In the genomic region with DNA sequence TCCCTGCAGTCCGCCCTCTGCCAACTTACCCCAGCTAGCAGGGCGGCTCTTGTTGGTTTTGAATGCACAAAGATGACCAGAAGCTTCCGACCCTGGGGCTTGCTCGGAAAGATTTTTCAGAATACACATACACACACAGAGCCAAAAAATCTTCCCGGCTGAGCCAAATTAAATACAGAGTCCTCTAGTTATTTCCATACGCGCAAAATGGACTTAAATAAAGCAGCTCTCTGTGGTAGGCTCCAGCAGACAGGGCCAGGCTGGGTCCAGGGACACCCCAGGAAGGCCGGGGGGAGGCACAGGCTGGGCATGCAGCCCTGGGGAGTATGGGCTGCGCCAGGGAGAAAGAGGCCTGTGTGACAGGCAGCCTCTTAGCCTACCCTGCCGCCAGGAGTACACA, we compare ENCODE assay signal across 8 mouse cellular contexts.
DNase-seq lines count a peak whose midpoint lies in the region; TF ChIP-seq lines count a peak whose summit lies in the region.

No protein-coding gene starts in this region.

- peaks cover 9% of the 10 kb centered on the region for H3K79me2 ChIP-seq in heart, adult 2 months (replicated peaks; ENCODE audit: control insufficient read depth, insufficient read depth, low read length)

- H3K27me3 ChIP-seq in cerebellum, adult 2 months (ENCODE audit: control insufficient read depth, insufficient read depth, low read length): no peaks in the 10 kb centered on the region
- H3K27me3 ChIP-seq in heart, adult 2 months (ENCODE audit: control insufficient read depth, insufficient read depth, low read length): no peaks in the 10 kb centered on the region

- H3K4me3 ChIP-seq in cerebellum, adult 2 months (replicated peaks; ENCODE audit: insufficient read depth, low read depth, low read length): no peak overlapping the region
- no peak overlapping the region for H3K4me3 ChIP-seq in heart, adult 2 months

- TF ChIP-seq CTCF in cerebellum, adult 2 months (IDR thresholded peaks at IDR 0.05; ENCODE audit: borderline replicate concordance, insufficient read depth, low read depth, low read length): no peak
- peak; percentile 43 for TF ChIP-seq CTCF in heart, adult 2 months (IDR thresholded peaks at IDR 0.05)

- TF ChIP-seq POLR2A in cerebellum, adult 2 months (IDR thresholded peaks at IDR 0.05; ENCODE audit: borderline replicate concordance, insufficient read depth, low read length): no peak
- TF ChIP-seq POLR2A in heart, adult 2 months (IDR thresholded peaks at IDR 0.05; ENCODE audit: insufficient read depth, low read depth, low read length): no peak

- H3K27ac ChIP-seq in cerebellum, adult 2 months (ENCODE audit: insufficient read depth, low read length): peak overlapping the region; percentile 41
- peak overlapping the region; percentile 77 for H3K27ac ChIP-seq in heart, adult 2 months

- H3K9ac ChIP-seq in heart, adult 2 months (ENCODE audit: low read depth, low read length): no peak overlapping the region

- peaks cover 86% of the 10 kb centered on the region for H3K4me1 ChIP-seq in cerebellum, adult 2 months (ENCODE audit: control insufficient read depth, insufficient read depth, low read length)
- peaks cover 79% of the 10 kb centered on the region for H3K4me1 ChIP-seq in heart, adult 2 months (ENCODE audit: control insufficient read depth, insufficient read depth, low read length)

- TF ChIP-seq EP300 in heart, adult 2 months (IDR thresholded peaks at IDR 0.05; ENCODE audit: insufficient read depth, low read depth, low read length): no peak

- peak in 1 of 2 experiments; percentile 66 for DNase-seq in cerebellum, adult 2 months
- no peak for DNase-seq in cerebellum, adult 11 months
- DNase-seq in adipocyte (ENCODE audit: low spot score): peak; percentile 44
- DNase-seq in heart, adult 2 months: peak; percentile 62 to 74
- DNase-seq in left cerebral cortex, postnatal 14 days (ENCODE audit: low spot score in 2 of 2): peak; percentile 58 to 60
- peak; percentile 80 to 82 for DNase-seq in right cerebral cortex, postnatal 10 days (ENCODE audit: low spot score in 2 of 2)
- DNase-seq in kidney, adult 8-10 months: no peak
- DNase-seq in adrenal gland, adult 2 months: no peak

- peaks cover 27% of the 10 kb centered on the region for H3K36me3 ChIP-seq in heart, adult 2 months (ENCODE audit: control insufficient read depth, insufficient read depth, low read length)

- 13% methylated on average over 10 of the region's 10 CpGs for WGBS in cerebellum, adult 2 months
- 33% methylated on average over 10 of the region's 10 CpGs for WGBS in heart, adult 2 months

- intact Hi-C loops in heart, adult 2 months (cut with DNase I): loop anchor here (2.0 kb wide), 1 partner anchor 18 kb away; no protein-coding TSS in a partner anchor
- intact Hi-C loops in left cerebral cortex, postnatal 14 days (cut with DNase I): no loop called here

Comparison
In these comparisons a context has a peak if more than half of its experiments do, and no peak if none do; other contexts are left out.
1. DNase-seq: peak in adipocyte (single experiment), heart, adult 2 months (2 of 2), left cerebral cortex, postnatal 14 days (2 of 2) and right cerebral cortex, postnatal 10 days (2 of 2); none in cerebellum, adult 11 months (single experiment), kidney, adult 8-10 months (0 of 2) and adrenal gland, adult 2 months (single experiment).